Mouse (Mus musculus) liver, embryonic 14.5 days (tissue): Measurements from ENCODE around the gene Kcnk4. TPM values are rescaled to one million over a fixed set of nuclear protein-coding genes. Genes with fewer than 3 reads are reported as not detected.

Experiments used
- ATAC-seq: fragments of 200-750 bp; cut with Nextera tagmentation; 2 replicates; pipeline ENCODE4 v1.8.0; 2017; ENCODE audit warnings: moderate number of reproducible peaks, mild to moderate bottlenecking, moderate library complexity; ENCODE audit not compliant: insufficient read depth
- DNase-seq, 3 experiments: peaks; one replicate each; pipeline ENCODE4 v3.0.0-alpha.2; 2012 to 2013; ENCODE audit warnings: low read depth in 3 of 3, low spot score in 3 of 3
- H3K27ac ChIP-seq: fragments of 300-500 bp; sonication (generic); 2 replicates; pipeline ENCODE4 v1.5.1; 2014; ENCODE audit warnings: moderate library complexity, mild to moderate bottlenecking, control low read depth, inconsistent platforms
- H3K27me3 ChIP-seq: fragments of 300-500 bp; sonication (generic); 2 replicates; pipeline ENCODE4 v1.6.1; 2014; ENCODE audit warnings: mild to moderate bottlenecking, low read length, moderate library complexity; ENCODE audit not compliant: control insufficient read depth, insufficient read depth
- H3K36me3 ChIP-seq: fragments of 300-500 bp; sonication (generic); replicated peaks from 2 replicates; pipeline ENCODE4 v1.6.1; 2014; ENCODE audit warnings: low read depth; ENCODE audit not compliant: control insufficient read depth, insufficient read depth
- H3K4me1 ChIP-seq, 2 experiments: fragments of 200-500 bp in 1 of 2; fragments of 300-500 bp in 1 of 2; sonication (generic) in 1 of 2; replicated peaks; 2 replicates each; pipeline ENCODE4 v1.6.1; 2012 to 2014; ENCODE audit warnings: antibody characterized with exemption in 1 of 2, inconsistent platforms in 1 of 2, low read length in 1 of 2; ENCODE audit not compliant: control insufficient read depth in 2 of 2, insufficient read depth in 2 of 2
- H3K4me2 ChIP-seq: fragments of 300-500 bp; sonication (generic); 2 replicates; pipeline ENCODE4 v1.6.1; 2014; ENCODE audit warnings: low read depth, mild to moderate bottlenecking, control low read depth, moderate library complexity
- H3K4me3 ChIP-seq, 2 experiments: fragments of 200-500 bp in 1 of 2; fragments of 300-500 bp in 1 of 2; sonication (generic) in 1 of 2; 2 replicates each; pipeline ENCODE4 v1.5.1; 2012 to 2014; ENCODE audit warnings: low read depth in 2 of 2, low read length in 2 of 2, mild to moderate bottlenecking in 2 of 2, control low read depth in 1 of 2, inconsistent platforms in 1 of 2, moderate library complexity in 1 of 2; ENCODE audit not compliant: insufficient read depth in 1 of 2
- H3K9ac ChIP-seq: fragments of 300-500 bp; sonication (generic); replicated peaks from 2 replicates; pipeline ENCODE4 v1.6.1; 2014; ENCODE audit warnings: mild to moderate bottlenecking, control low read depth, moderate library complexity
- H3K9me3 ChIP-seq: fragments of 300-500 bp; sonication (generic); 2 replicates; pipeline ENCODE4 v1.6.1; 2016; ENCODE audit warnings: low read length, mixed read lengths; ENCODE audit not compliant: control insufficient read depth
- CTCF ChIP-seq: IDR thresholded peaks from 2 replicates; pipeline ENCODE4 v1.5.1; 2016; ENCODE audit warnings: antibody characterized with exemption, low read depth, control low read depth
- EP300 ChIP-seq: IDR thresholded peaks from 2 replicates; pipeline ENCODE4 v1.6.1; 2016; ENCODE audit warnings: antibody characterized with exemption, low read depth
- WGBS: fragments of 180-500 bp; shearing (Covaris S2); extraction: QIAGEN DNeasy Blood & Tissue Kit; methylation state at CpG from one replicate; pipeline ENCODE4 v1.1.7; 2014; ENCODE audit not compliant: insufficient replicate concordance; 5-methylcytosine and 5-hydroxymethylcytosine counted together
- polyA plus RNA-seq, 2 experiments: library from polyadenylated mRNA; depleted of rRNA in 1 of 2; stranded (reverse) in 1 of 2; unstranded in 1 of 2; fragments of >200 nt; fragmentation: Nextera tagmentation in 1 of 2; extraction: Ambion mirVana in 1 of 2; gene quantifications; 2 replicates each; pipeline versions ENCODE4 v1.2.1 to v1.2.3; 2012 to 2014

Kcnk4 gene
- polyA plus RNA-seq, 2 experiments = 0.05 TPM; not detected in 1

DNA sequence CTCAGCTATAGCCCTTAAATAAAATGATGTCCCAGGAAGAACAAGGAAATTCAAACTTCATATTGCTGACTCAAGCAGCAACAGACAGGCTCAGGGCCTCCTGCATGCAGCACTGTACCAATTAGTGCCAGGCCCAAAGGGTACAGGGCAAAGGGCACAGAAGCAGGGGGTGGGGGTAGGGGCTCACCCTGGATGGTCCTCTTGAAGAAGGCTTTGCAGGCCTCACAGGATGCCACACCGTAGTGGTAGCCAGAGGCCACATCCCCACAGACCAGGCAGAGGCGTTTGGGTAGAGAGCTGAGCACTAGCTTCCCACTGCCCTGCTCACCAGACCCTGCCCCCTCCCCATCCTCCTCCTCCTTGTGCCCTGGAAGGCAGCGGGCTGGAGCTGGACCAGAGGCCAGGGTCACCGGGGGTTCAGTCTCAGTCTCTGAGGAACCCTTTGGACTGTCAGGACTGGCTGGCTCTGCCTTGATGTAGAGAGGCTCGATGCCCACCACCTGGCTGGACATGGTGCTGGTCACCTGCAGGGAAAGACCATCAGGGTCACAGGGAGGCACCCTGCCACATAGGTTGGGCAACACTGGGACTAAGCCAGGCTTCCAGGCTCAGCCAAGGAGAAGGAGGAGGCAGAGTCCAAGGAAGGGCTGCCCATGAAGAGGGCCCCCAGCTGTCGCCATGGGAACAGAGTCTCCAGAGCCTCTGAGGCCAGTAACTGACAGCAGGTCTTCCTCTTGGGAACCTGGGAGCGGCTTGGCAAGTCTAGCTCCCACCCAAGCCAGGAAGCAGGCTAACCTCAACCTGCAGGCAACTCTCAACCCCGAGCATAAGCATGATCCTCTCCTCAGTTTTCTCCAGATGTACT is 14.2 kb downstream of the Kcnk4 start:
- 52% methylated on average over 8 of the region's 8 CpGs for WGBS
- no peak for DNase-seq
- TF ChIP-seq CTCF = no peak
- no peak for TF ChIP-seq EP300
- Histone ChIP-seq H3K36me3 (no peaks in the 10 kb centered on the region), H3K4me1 (peaks cover 7 to 21% of the 10 kb centered on the region in 2 experiments), H3K27ac (no peak overlapping the region), H3K9ac (no peak overlapping the region), H3K4me3 (peak overlapping the region; percentile 58 to 82; a peak in 3 of 4 replicates), H3K9me3 (no peaks in the 10 kb centered on the region), H3K4me2 (peak overlapping the region; percentile 96), H3K27me3 (peaks cover 15% of the 10 kb centered on the region)
- ATAC-seq = no peak

DNA sequence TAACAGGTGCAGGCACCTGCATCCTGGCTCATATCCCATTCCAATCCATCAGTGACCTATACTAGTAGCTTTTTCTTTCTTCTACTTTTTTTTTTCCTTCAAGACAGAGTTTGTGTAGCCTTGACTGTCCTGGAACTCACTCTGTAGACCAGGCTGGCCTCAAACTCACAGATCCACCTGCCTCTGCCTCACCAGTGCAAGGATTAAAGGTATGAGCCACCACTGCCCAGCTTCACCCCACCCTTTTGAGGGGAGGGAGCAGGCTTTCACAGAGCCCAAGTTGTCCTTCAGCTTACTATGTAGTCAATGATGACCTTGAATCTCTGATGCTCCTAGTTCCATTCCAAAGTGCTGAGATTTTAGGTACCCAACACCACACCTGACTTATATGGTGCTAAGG is 14.9 kb downstream of the Kcnk4 start:
- Histone ChIP-seq H3K4me2 (no peak overlapping the region), H3K4me3 (no peak overlapping the region), H3K36me3 (no peaks in the 10 kb centered on the region), H3K27ac (no peak overlapping the region), H3K9ac (no peak overlapping the region), H3K9me3 (no peaks in the 10 kb centered on the region), H3K4me1 (peaks cover 7 to 21% of the 10 kb centered on the region in 2 experiments), H3K27me3 (peaks cover 8% of the 10 kb centered on the region)
- ATAC-seq = no peak
- no peak for DNase-seq
- TF ChIP-seq EP300 (no peak), CTCF (no peak)

DNA sequence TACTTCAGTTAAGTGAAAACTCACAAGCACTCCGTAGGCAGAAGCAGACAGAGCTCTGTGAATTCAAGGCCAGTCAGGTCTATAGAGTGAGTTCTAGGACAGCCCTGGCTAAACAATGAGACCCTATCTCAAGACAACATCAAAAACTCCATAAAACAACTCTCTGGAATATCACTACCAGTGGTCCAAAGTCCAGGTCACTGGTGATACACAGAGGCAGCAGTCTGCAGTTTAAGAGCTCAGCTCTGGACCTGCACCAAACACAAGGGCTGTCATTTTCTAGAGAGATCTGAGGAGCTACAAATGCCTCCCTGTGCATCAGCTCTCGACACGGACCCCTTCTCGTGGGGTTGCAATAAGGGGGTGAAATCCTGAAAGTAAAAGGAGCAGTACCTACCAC is 16.0 kb downstream of the Kcnk4 start:
- Histone ChIP-seq H3K9ac (no peak overlapping the region), H3K4me2 (no peak overlapping the region), H3K4me3 (no peak overlapping the region), H3K9me3 (no peaks in the 10 kb centered on the region), H3K36me3 (no peaks in the 10 kb centered on the region; the same call in 1 of the 2 replicates), H3K27ac (no peak overlapping the region), H3K4me1 (peaks cover 7 to 21% of the 10 kb centered on the region in 2 experiments), H3K27me3 (peaks cover under 1% of the 10 kb centered on the region; the same call in 1 of the 2 replicates)
- ATAC-seq (no peak), DNase-seq (no peak)
- TF ChIP-seq EP300 (no peak), CTCF (no peak)
- 66% methylated on average over 4 of the region's 4 CpGs for WGBS

GRCm38 (mm10) chr19:6916496-6916895 is 17.8 kb downstream of the Kcnk4 start:
- ATAC-seq (no peak), DNase-seq (no peak)
- TF ChIP-seq EP300 (no peak), CTCF (no peak)
- Histone ChIP-seq H3K4me1 (peaks cover 0 to 11% of the 10 kb centered on the region in 2 experiments), H3K27me3 (no peaks in the 10 kb centered on the region), H3K9ac (no peak overlapping the region), H3K4me2 (no peak overlapping the region), H3K36me3 (peaks cover 14% of the 10 kb centered on the region), H3K4me3 (no peak overlapping the region), H3K27ac (no peak overlapping the region), H3K9me3 (no peaks in the 10 kb centered on the region)
- WGBS = 71% methylated on average over 4 of the region's 4 CpGs

DNA sequence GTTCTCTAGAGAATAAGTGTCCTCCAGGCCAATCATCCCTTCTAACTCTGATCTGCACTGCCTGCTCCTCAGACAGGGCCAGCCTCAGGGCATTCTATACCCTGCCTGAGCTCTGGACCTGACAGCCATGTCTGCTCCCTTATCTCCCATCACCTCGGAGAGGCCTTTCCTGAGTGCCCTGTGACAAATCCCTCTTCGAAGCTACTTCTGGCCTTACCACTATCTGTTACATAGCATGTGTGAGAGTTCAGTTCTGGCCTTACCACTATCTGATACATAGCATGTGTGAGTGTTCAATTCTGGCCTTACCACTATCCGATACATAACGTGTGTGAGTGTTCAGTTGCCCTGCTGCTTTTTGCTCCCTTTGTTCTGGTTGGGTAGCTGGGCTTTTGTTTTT is 19.0 kb downstream of the Kcnk4 start:
- peak; percentile 71 for ATAC-seq

More for the DNA sequence above, 19.0 kb downstream of the Kcnk4 start:
- no peaks in the 10 kb centered on the region for H3K27me3 ChIP-seq
- 0 out of 2 replicates have a peak overlapping the region, but pooled peaks have one; percentile 11 for H3K4me2 ChIP-seq
- no peak overlapping the region for H3K4me3 ChIP-seq
- peaks cover 2 to 11% of the 10 kb centered on the region in 2 experiments for H3K4me1 ChIP-seq
- DNase-seq = peak in 1 of 3 experiments; percentile 30
- H3K36me3 ChIP-seq = peaks cover 17% of the 10 kb centered on the region
- H3K9me3 ChIP-seq = no peaks in the 10 kb centered on the region
- 13% methylated on average over 4 of the region's 4 CpGs for WGBS
- H3K9ac ChIP-seq = peak overlapping the region; percentile 13; the same call in 1 of the 2 replicates
- TF ChIP-seq EP300 (peak; percentile 51; the same call in 1 of the 2 replicates), CTCF (no peak)
- H3K27ac ChIP-seq = peak overlapping the region; percentile 2
